Mouse (Mus musculus): ENCODE measurements around the gene Bves. TPM values are rescaled to one million over a fixed set of nuclear protein-coding genes. Genes with fewer than 3 reads are reported as not detected.
"Not testable (repeated sequence)": the region's sequence is repeated elsewhere in the genome, so short reads cannot be mapped to it uniquely, and the experiment has no call there.

The Bves gene
- polyA plus RNA-seq (2014; fragmentation: Nextera tagmentation; extraction: Ambion mirVana), result 2.1 and 2.7 TPM in 2 replicates

DNA sequence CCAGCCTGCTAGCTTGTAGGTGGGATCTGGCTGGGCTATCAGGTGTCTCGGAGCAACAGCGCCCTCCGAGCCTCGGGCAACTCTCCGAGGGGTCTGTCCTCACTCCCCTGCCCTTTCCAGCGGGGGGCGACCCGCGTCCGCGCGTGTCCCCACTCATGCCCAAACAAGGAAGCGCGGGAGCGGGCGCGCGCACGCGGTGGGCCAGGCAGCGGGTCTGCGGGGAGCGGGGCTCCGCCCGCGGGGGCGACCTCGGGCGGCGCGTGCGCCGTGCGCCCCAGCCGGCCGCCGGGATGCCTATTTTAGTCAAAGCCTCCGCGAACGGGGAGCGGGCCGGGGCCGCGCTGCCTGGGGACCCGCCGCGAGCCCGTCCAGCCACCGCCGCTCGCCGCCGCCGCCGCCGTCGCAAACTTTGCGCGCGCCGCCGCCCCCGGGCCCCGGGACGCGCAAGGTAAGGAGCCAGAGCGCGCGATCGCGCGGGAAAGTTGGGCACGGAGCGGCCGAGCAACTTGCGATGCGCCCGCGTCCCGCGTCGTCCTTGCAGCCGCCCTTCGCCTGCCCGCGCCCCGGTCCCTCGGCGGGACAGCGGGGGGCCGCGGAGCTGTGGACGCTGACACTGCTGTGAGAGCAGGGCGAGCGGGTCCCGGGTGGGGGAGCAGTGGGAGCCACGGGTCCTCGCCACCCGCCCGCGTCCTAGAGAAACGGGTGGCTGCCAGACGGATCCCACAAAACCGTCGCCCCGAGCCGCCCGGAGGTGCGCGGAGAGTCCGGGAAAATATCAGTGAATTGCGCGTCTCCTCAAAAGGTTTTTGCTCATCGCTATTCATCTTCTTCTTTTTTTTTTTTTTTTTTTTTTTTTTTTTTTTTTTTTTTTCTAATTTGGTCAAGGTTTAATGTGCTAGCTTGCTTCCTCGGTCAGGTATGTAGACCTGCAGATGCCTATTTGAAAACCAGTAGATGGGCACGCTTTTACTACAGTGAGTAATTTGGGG, at the start of gene Bves:
Gene Bves, plus strand, starts transcription at position 339 of the 989 bp plus-strand sequence.
- Histone ChIP-seq H3K4me2 (ENCODE audit: low read depth, low read length) (peak within 1 kb of the TSS; percentile 90), H3K27me3 (ENCODE audit: control insufficient read depth, insufficient read depth, low read length) (peaks cover 9% of the 10 kb centered on the region), H3K9ac (replicated peaks; ENCODE audit: low read length) (peak within 1 kb of the TSS; percentile 74), H3K27ac (replicated peaks; ENCODE audit: low read depth, low read length) (no peak within 1 kb of the TSS), H3K9me3 (replicated peaks; ENCODE audit: control insufficient read depth, low read length) (no peaks in the 10 kb centered on the region), H3K4me3 (ENCODE audit: low read depth, low read length) (peak within 1 kb of the TSS; percentile 70), H3K36me3 (replicated peaks; ENCODE audit: control insufficient read depth, insufficient read depth, low read depth, low read length) (no peaks in the 10 kb centered on the region), H3K4me1 (ENCODE audit: control insufficient read depth, insufficient read depth, low read length) (no peaks in the 10 kb centered on the region)
- WGBS, result under 1% methylated on average over 83 of the region's 116 CpGs
- ATAC-seq (replicated peaks; ENCODE audit: insufficient number of reproducible peaks, low FRiP score, low TSS enrichment, low read depth), result peak; percentile 68
- peak; percentile 72 for DNase-seq (ENCODE audit: low spot score)

DNA sequence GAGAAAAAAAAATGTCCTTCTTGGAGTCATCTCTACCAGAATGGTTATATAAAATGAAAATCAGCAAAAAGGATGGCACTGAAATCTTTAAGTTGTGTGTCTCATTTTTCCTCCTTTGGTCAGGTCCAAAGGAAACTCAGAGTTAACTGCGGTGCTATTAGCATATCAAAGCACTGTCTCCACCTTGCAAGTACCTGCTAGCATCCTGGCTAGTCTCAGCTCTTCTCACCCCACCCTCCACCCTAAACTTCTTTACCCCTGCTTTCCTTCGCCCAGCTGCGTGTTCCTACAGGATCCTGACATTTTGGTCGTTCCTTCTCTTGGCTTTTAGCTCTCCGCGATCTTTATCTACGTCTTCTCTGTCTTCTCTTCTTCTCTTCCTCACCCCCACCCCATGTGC, 47.2 kb upstream of the Bves start:
- peaks cover 10% of the 10 kb centered on the region for H3K27me3 ChIP-seq (ENCODE audit: control insufficient read depth, insufficient read depth, low read length)
- H3K4me3 ChIP-seq (ENCODE audit: low read depth, low read length), result no peak overlapping the region
- no peak for DNase-seq (ENCODE audit: low spot score)
- H3K4me1 ChIP-seq (ENCODE audit: control insufficient read depth, insufficient read depth, low read length), result no peaks in the 10 kb centered on the region
- no peak for ATAC-seq (replicated peaks; ENCODE audit: insufficient number of reproducible peaks, low FRiP score, low TSS enrichment, low read depth)
- no peaks in the 10 kb centered on the region for H3K9me3 ChIP-seq (replicated peaks; ENCODE audit: control insufficient read depth, low read length)
- no peak overlapping the region for H3K9ac ChIP-seq (replicated peaks; ENCODE audit: low read length)
- whole genome bisulfite sequencing, result 49% methylated on average over 7 of the region's 7 CpGs
- no peak overlapping the region for H3K4me2 ChIP-seq (ENCODE audit: low read depth, low read length)
- no peaks in the 10 kb centered on the region for H3K36me3 ChIP-seq (replicated peaks; ENCODE audit: control insufficient read depth, insufficient read depth, low read depth, low read length)
- H3K27ac ChIP-seq (replicated peaks; ENCODE audit: low read depth, low read length), result no peak overlapping the region

DNA sequence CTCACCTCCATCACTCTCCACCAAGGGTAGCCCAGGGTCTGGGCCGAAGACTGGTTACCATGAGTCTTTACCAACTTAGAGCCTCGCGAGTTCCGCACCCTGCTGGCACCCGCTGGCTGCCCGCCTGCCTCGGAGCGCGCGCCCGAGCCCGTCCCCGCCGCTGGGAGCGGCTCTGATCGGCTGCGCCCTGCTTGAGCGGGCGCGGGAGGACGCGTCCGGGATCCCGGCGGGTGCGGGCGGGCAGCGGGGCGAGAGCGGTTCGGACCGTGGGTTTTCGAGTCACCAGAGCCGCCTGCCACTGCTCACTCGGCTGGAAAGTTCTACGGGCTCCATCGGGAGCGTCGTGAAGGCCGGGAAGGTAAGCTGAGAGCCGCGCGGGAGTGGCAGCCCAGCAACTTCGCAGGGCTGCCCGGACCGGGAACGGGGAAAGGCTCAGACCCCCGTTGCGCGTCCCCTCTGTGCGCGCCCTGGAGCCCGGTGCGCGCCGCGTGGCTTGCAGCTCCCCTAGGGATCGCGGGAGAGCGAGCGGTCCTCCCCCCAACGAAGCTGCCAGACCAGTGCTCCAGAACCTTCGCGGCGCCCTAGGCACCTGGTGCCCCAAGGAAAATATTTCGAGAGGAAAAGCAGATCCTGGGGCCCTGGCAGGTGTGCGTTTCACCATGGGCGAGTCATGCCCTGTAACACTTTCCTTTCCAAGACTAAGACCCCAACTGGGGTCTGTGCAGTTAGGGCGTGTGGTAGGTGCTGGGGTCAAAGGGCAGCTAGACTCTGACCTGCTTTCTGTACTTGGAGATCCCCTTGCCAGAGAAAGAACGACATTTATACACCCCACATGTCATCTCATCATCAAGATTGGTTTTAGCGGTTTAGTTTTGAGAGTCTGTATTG, 46.1 kb upstream of the Bves start:
- Histone ChIP-seq H3K4me3 (ENCODE audit: low read depth, low read length) (peak overlapping the region; percentile 51), H3K9ac (replicated peaks; ENCODE audit: low read length) (peak overlapping the region; percentile 63), H3K27me3 (ENCODE audit: control insufficient read depth, insufficient read depth, low read length) (peaks cover 10% of the 10 kb centered on the region), H3K4me1 (ENCODE audit: control insufficient read depth, insufficient read depth, low read length) (no peaks in the 10 kb centered on the region), H3K4me2 (ENCODE audit: low read depth, low read length) (peak overlapping the region; percentile 95), H3K36me3 (replicated peaks; ENCODE audit: control insufficient read depth, insufficient read depth, low read depth, low read length) (no peaks in the 10 kb centered on the region), H3K9me3 (replicated peaks; ENCODE audit: control insufficient read depth, low read length) (no peaks in the 10 kb centered on the region), H3K27ac (replicated peaks; ENCODE audit: low read depth, low read length) (no peak overlapping the region)
- DNase-seq (ENCODE audit: low spot score), result peak; percentile 48
- 2% methylated on average over 68 of the region's 71 CpGs for whole genome bisulfite sequencing
- peak; percentile 67 for ATAC-seq (replicated peaks; ENCODE audit: insufficient number of reproducible peaks, low FRiP score, low TSS enrichment, low read depth)

DNA sequence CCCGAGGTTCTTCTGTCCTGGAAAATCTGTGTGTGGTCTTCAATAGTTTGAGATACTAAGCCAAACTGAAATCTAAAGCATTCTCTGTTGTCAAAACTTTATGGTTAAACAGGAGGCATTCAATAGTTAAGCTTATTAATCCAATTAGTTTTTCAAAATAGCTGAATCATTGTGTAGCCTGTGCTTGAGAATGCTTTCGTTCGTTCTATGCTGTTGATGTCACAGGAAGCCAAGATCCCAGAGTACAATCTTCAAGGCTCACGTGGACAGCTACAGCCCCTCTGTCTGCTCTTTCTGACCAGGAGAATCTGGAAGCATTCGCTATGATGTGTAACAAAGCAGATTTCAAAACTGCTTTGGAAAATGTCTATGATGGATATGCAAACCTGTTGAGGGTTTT, 45.0 kb upstream of the Bves start:
- H3K9me3 ChIP-seq (replicated peaks; ENCODE audit: control insufficient read depth, low read length), result no peaks in the 10 kb centered on the region
- no peak overlapping the region for H3K4me2 ChIP-seq (ENCODE audit: low read depth, low read length)
- H3K27me3 ChIP-seq (ENCODE audit: control insufficient read depth, insufficient read depth, low read length), result peaks cover 10% of the 10 kb centered on the region
- H3K4me3 ChIP-seq (ENCODE audit: low read depth, low read length), result no peak overlapping the region
- ATAC-seq (replicated peaks; ENCODE audit: insufficient number of reproducible peaks, low FRiP score, low TSS enrichment, low read depth), result no peak
- H3K36me3 ChIP-seq (replicated peaks; ENCODE audit: control insufficient read depth, insufficient read depth, low read depth, low read length), result no peaks in the 10 kb centered on the region
- H3K9ac ChIP-seq (replicated peaks; ENCODE audit: low read length), result no peak overlapping the region
- WGBS, result 55% methylated on average over 5 of the region's 5 CpGs
- H3K4me1 ChIP-seq (ENCODE audit: control insufficient read depth, insufficient read depth, low read length), result no peaks in the 10 kb centered on the region
- DNase-seq (ENCODE audit: low spot score), result no peak
- H3K27ac ChIP-seq (replicated peaks; ENCODE audit: low read depth, low read length), result no peak overlapping the region

DNA sequence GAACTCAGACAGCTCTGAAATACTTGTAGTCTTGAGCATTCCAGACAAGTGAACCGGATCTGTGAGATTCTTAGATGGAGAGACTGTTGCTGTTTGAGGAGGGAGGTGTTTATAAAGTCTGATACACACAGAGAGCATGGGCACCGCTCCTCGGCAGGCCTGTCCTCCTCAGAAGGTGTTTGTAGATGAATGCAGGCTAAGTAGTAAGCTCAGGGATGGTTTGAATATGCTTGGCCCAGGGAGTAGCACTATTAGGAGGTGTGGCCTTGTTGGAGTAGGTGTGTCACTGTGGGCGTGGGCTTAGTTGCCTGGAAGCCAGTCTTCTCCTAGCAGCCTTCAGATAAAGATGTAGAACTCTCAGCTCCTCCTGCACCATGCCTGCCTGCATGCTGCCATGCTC, 43.4 kb upstream of the Bves start:
- not testable (repeated sequence) for H3K9ac ChIP-seq (replicated peaks; ENCODE audit: low read length); ATAC-seq (replicated peaks; ENCODE audit: insufficient number of reproducible peaks, low FRiP score, low TSS enrichment, low read depth)
- WGBS, result 75% methylated on average over 4 of the region's 4 CpGs

DNA sequence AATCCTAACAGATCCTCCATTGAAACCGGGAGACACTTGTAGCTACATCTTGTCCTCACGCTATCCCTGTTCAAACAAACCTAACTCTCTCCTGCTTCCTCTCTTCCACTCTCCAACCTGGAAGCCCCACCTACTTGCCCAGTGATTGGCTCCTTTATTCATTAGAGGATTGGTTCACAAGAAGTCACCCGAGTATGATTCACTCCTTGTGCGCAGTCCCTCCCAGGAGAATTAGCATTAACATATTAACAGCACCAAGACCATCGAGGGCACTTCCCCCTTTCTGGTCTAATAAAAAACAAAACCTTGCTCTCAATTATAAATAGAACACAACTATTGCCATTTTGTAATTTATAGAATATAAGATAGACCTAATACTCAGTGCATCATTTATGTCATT, 40.5 kb upstream of the Bves start:
- no peak for ATAC-seq (replicated peaks; ENCODE audit: insufficient number of reproducible peaks, low FRiP score, low TSS enrichment, low read depth)

More for the DNA sequence above, 43.4 kb upstream of the Bves start:
- not testable (repeated sequence) for H3K4me2 ChIP-seq (ENCODE audit: low read depth, low read length); H3K4me3 ChIP-seq (ENCODE audit: low read depth, low read length); H3K27me3 ChIP-seq (ENCODE audit: control insufficient read depth, insufficient read depth, low read length); H3K9me3 ChIP-seq (replicated peaks; ENCODE audit: control insufficient read depth, low read length); H3K4me1 ChIP-seq (ENCODE audit: control insufficient read depth, insufficient read depth, low read length); H3K36me3 ChIP-seq (replicated peaks; ENCODE audit: control insufficient read depth, insufficient read depth, low read depth, low read length); DNase-seq (ENCODE audit: low spot score); H3K27ac ChIP-seq (replicated peaks; ENCODE audit: low read depth, low read length)

DNA sequence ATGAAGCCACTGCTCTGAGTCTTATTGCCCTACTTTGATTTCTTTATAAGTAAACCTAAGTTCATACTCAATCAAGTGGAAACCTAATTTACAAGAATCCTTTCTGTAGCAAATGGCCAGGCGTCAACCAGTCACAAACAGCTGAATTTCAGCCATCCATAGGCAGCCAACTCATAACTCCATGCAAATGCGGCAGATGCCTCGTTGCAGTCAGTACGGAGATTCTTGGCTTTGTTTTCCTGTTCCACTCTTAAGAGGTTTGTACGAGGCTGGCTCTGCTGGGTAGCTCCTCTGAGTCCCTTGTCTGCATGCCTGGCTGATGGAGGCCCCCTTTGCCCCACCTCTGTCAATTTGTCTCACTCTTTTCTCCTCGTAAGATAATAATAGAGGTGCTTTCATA, 37.1 kb upstream of the Bves start:
- H3K4me1 ChIP-seq (ENCODE audit: control insufficient read depth, insufficient read depth, low read length), result no peaks in the 10 kb centered on the region
- H3K36me3 ChIP-seq (replicated peaks; ENCODE audit: control insufficient read depth, insufficient read depth, low read depth, low read length), result no peaks in the 10 kb centered on the region
- H3K4me3 ChIP-seq (ENCODE audit: low read depth, low read length), result no peak overlapping the region
- DNase-seq (ENCODE audit: low spot score) (no peak), ATAC-seq (replicated peaks; ENCODE audit: insufficient number of reproducible peaks, low FRiP score, low TSS enrichment, low read depth) (no peak)
- H3K9me3 ChIP-seq (replicated peaks; ENCODE audit: control insufficient read depth, low read length), result no peaks in the 10 kb centered on the region
- H3K27me3 ChIP-seq (ENCODE audit: control insufficient read depth, insufficient read depth, low read length), result no peaks in the 10 kb centered on the region
- no peak overlapping the region for H3K9ac ChIP-seq (replicated peaks; ENCODE audit: low read length)
- WGBS, result 81% methylated on average over 6 of the region's 6 CpGs
- no peak overlapping the region for H3K4me2 ChIP-seq (ENCODE audit: low read depth, low read length)
- no peak overlapping the region for H3K27ac ChIP-seq (replicated peaks; ENCODE audit: low read depth, low read length)

More for the DNA sequence above, 40.5 kb upstream of the Bves start:
- Histone ChIP-seq H3K4me1 (ENCODE audit: control insufficient read depth, insufficient read depth, low read length) (no peaks in the 10 kb centered on the region), H3K9me3 (replicated peaks; ENCODE audit: control insufficient read depth, low read length) (no peaks in the 10 kb centered on the region), H3K4me2 (ENCODE audit: low read depth, low read length) (no peak overlapping the region), H3K9ac (replicated peaks; ENCODE audit: low read length) (no peak overlapping the region), H3K36me3 (replicated peaks; ENCODE audit: control insufficient read depth, insufficient read depth, low read depth, low read length) (no peaks in the 10 kb centered on the region), H3K27ac (replicated peaks; ENCODE audit: low read depth, low read length) (no peak overlapping the region), H3K4me3 (ENCODE audit: low read depth, low read length) (no peak overlapping the region), H3K27me3 (ENCODE audit: control insufficient read depth, insufficient read depth, low read length) (no peaks in the 10 kb centered on the region; the same call in 1 of the 2 replicates)
- no peak for DNase-seq (ENCODE audit: low spot score)
- 74% methylated on average over 5 of the region's 5 CpGs for WGBS

All from embryonic facial prominence, embryonic 11.5 days (tissue).